Mouse (Mus musculus) limb, embryonic 13.5 days (tissue): Measurements from ENCODE around the gene Wdr47. TPM values are rescaled to one million over a fixed set of nuclear protein-coding genes. Genes with fewer than 3 reads are reported as not detected.

ENCODE experiments used
- ATAC-seq: fragments of 200-750 bp; cut with Nextera tagmentation; 2 replicates; pipeline ENCODE4 v1.8.0; 2017; ENCODE audit warnings: low read depth, moderate number of reproducible peaks, moderate TSS enrichment; ENCODE audit not compliant: low FRiP score
- H3K27ac ChIP-seq: fragments of 300-500 bp; sonication (generic); 2 replicates; pipeline ENCODE4 v1.5.1; 2015; ENCODE audit warnings: inconsistent platforms, mild to moderate bottlenecking, moderate library complexity
- H3K27me3 ChIP-seq: fragments of 300-500 bp; sonication (generic); 2 replicates; pipeline ENCODE4 v1.6.1; 2015; ENCODE audit warnings: mild to moderate bottlenecking, inconsistent platforms
- H3K36me3 ChIP-seq: fragments of 300-500 bp; sonication (generic); 2 replicates; pipeline ENCODE4 v1.6.1; 2015; ENCODE audit warnings: inconsistent platforms, mild to moderate bottlenecking, moderate library complexity
- H3K4me1 ChIP-seq: fragments of 300-500 bp; sonication (generic); 2 replicates; pipeline ENCODE4 v1.6.1; 2015; ENCODE audit warnings: inconsistent platforms
- H3K4me2 ChIP-seq: fragments of 300-500 bp; sonication (generic); replicated peaks from 2 replicates; pipeline ENCODE4 v1.6.1; 2015; ENCODE audit warnings: inconsistent platforms, mild to moderate bottlenecking, moderate library complexity
- H3K4me3 ChIP-seq: fragments of 300-500 bp; sonication (generic); 2 replicates; pipeline ENCODE4 v1.5.1; 2015; ENCODE audit warnings: moderate library complexity, mild to moderate bottlenecking, inconsistent platforms
- H3K9ac ChIP-seq: fragments of 300-500 bp; sonication (generic); 2 replicates; pipeline ENCODE4 v1.6.1; 2015; ENCODE audit warnings: mild to moderate bottlenecking, inconsistent platforms
- H3K9me3 ChIP-seq: fragments of 300-500 bp; sonication (generic); 2 replicates; pipeline ENCODE4 v1.6.1; 2016; ENCODE audit warnings: inconsistent platforms
- WGBS: fragments of 180-500 bp; shearing (Covaris S2); methylation state at CpG from one replicate; pipeline ENCODE4 v1.1.7; 2015; 5-methylcytosine and 5-hydroxymethylcytosine counted together
- microRNA-seq: library from miRNA; unstranded; fragments of <30 nt; microRNA quantifications from one replicate; pipeline ENCODE4, GENCODE M21; 2016
- polyA plus RNA-seq: library from polyadenylated mRNA; unstranded; fragments of >200 nt; fragmentation: Nextera tagmentation; extraction: Ambion mirVana; gene quantifications from 2 replicates; pipeline ENCODE4 v1.2.1, GENCODE M21; 2015

Wdr47 gene
- polyA plus RNA-seq, 1 experiment from 2014 or later: 12.6 TPM

DNA sequence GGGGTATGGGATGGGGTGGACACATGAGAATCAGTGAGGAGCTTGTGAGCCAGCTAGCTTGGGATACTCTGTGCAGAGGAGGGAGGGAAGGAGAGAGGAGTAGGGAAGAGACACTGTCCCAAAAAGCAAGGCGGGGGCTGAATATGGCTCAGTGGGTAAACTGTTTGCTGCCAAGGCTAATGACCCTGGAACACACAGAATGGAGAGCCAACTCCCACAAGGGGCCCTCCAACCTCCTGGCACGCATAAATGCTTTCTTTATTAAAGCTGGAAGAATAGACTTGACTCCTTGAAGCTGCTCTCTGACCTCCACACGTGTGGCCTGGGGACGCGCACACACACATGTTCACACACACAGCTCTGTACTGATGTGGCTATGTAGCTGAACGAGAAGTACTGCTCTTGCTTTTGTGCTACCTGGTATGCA, 97.9 kb downstream of the Wdr47 start:
- H3K27ac ChIP-seq: peak overlapping the region; percentile 77
- no peak overlapping the region for H3K4me2 ChIP-seq
- no peak overlapping the region for H3K4me3 ChIP-seq
- peaks cover 23% of the 10 kb centered on the region for H3K4me1 ChIP-seq
- peaks cover 58% of the 10 kb centered on the region for H3K36me3 ChIP-seq
- H3K27me3 ChIP-seq: no peaks in the 10 kb centered on the region
- H3K9me3 ChIP-seq: no peaks in the 10 kb centered on the region
- WGBS: 46% methylated on average over 6 of the region's 6 CpGs
- peak; percentile 84 for ATAC-seq
- H3K9ac ChIP-seq: no peak overlapping the region

DNA sequence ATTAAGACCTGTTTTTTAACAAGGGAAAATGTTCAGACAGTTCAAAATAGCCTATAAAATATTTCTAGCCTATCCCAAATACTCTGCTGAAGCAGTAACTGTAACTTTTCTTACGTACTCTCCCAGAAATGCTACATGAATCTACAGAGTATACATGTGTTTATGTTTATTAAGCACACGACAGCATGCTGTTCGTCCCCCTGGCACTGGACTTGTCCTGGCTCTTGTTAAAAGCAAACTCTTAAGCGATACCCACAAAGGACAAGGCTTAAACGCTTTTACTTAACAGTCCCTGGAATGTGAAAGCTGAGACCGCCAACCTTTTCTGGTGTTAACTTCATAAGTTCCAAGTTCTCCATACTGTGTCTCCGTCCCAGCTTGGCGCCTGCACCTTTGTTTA, 98.4 kb downstream of the Wdr47 start:
- Histone ChIP-seq H3K4me3 (no peak overlapping the region), H3K4me2 (peak overlapping the region; percentile 19; the same call in 1 of the 2 replicates), H3K9me3 (no peaks in the 10 kb centered on the region), H3K36me3 (peaks cover 58% of the 10 kb centered on the region), H3K4me1 (peaks cover 23% of the 10 kb centered on the region), H3K27me3 (no peaks in the 10 kb centered on the region), H3K9ac (no peak overlapping the region), H3K27ac (peak overlapping the region; percentile 77)
- WGBS: 31% methylated on average over 8 of the region's 8 CpGs
- peak; percentile 74 for ATAC-seq

DNA sequence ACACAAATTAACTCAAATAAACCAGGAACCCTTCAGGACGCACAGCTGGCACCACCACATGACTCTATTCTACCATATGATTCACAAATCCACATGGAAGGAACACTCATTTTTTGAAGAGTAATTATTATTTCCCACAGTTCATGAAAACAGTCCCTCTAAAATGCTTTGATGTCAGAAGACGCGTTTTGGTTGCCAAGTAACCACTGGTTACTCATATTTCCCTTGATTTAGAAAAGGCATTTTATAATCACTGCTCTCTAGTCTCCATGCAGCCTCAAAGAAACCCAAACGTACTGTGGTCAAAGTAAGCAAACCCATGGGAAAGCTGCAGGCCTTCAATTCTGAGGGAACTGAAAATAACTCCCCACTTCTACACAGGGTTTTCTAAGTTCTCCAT, 98.9 kb downstream of the Wdr47 start:
- no peak for ATAC-seq
- peaks cover 61% of the 10 kb centered on the region for H3K36me3 ChIP-seq
- H3K4me1 ChIP-seq: peaks cover 23% of the 10 kb centered on the region
- WGBS: 30% methylated on average over 4 of the region's 4 CpGs
- H3K9ac ChIP-seq: no peak overlapping the region
- H3K27ac ChIP-seq: peak overlapping the region; percentile 77
- no peak overlapping the region for H3K4me3 ChIP-seq
- H3K27me3 ChIP-seq: no peaks in the 10 kb centered on the region
- H3K9me3 ChIP-seq: no peaks in the 10 kb centered on the region
- no peak overlapping the region; the same call in 1 of the 2 replicates for H3K4me2 ChIP-seq

DNA sequence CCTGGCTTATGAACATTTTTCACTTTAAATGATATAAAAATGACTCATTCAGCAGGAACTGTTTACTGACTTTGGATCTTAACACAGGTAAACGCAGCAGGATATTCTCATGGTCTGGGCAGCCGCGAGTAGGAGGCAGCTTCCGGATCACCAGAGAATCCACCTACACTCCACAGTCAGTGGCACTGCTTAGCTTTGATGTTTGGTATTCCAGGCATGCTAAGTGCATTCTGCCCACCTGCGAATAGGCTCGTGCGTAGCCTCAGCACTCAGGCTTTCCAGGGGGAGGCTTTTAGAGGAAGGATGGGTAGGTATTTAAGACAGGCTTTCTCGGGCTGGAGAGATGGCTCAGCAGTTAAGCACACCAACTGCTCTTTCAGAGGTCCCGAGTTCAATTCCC, 103.2 kb downstream of the Wdr47 start:
- 84% methylated on average over 9 of the region's 9 CpGs for WGBS
- Histone ChIP-seq H3K4me2 (no peak overlapping the region), H3K27me3 (no peaks in the 10 kb centered on the region), H3K9ac (no peak overlapping the region), H3K27ac (no peak overlapping the region), H3K4me3 (no peak overlapping the region), H3K36me3 (peaks cover 63% of the 10 kb centered on the region), H3K9me3 (no peaks in the 10 kb centered on the region), H3K4me1 (peaks cover 14% of the 10 kb centered on the region)
- no peak for ATAC-seq

Small RNA genes lying within 50 kb of the gene (microRNA-seq; reads per million reads assigned to microRNA genes)
- gene Gm22860: not detected

Other genes starting within 250 kb of the Wdr47 start
- gene Mybphl, start 226.4 kb upstream of the Wdr47 start, polyA plus RNA-seq: not detected in 2 replicates
- 62.7 and 63.1 TPM in 2 replicates for gene Psrc1, start 207.4 kb upstream of the Wdr47 start, polyA plus RNA-seq
- gene Celsr2, start 175.7 kb upstream of the Wdr47 start, polyA plus RNA-seq: 5.5 and 7.3 TPM in 2 replicates
- 114 and 122 TPM in 2 replicates for gene Sars, start 146.1 kb upstream of the Wdr47 start, polyA plus RNA-seq
- gene 1700013F07Rik, start 57.1 kb upstream of the Wdr47 start, polyA plus RNA-seq: not detected in 2 replicates
- gene 5330417C22Rik, start 54.7 kb upstream of the Wdr47 start, polyA plus RNA-seq: 0.66 and 1.0 TPM in 2 replicates
- 46.4 and 47.8 TPM in 2 replicates for gene Tmem167b, start 28.8 kb upstream of the Wdr47 start, polyA plus RNA-seq
- gene Taf13, start 19.6 kb upstream of the Wdr47 start, polyA plus RNA-seq: 42.1 and 42.3 TPM in 2 replicates
- gene Clcc1, start 62.6 kb downstream of the Wdr47 start, polyA plus RNA-seq: 88.4 and 91.0 TPM in 2 replicates
- gene Gpsm2, start 131.0 kb downstream of the Wdr47 start, polyA plus RNA-seq: 96.7 and 103 TPM in 2 replicates
- 1.8 TPM in 2 replicates for gene Aknad1, start 148.4 kb downstream of the Wdr47 start, polyA plus RNA-seq
- gene Stxbp3, start 249.2 kb downstream of the Wdr47 start, polyA plus RNA-seq: 38.6 and 38.8 TPM in 2 replicates